Mouse (Mus musculus) spleen, adult 2 months (tissue): ENCODE measurements around the gene Kif22.

ENCODE experiments used
- CTCF ChIP-seq: fragments of 200-500 bp; IDR thresholded peaks from 2 replicates; pipeline ENCODE4 v1.5.1; 2011; ENCODE audit warnings: mild to moderate bottlenecking, inconsistent platforms; ENCODE audit not compliant: insufficient read depth, insufficient read length, insufficient replicate concordance; ENCODE audit errors: extremely low read depth
- POLR2A ChIP-seq: fragments of 200-500 bp; IDR thresholded peaks from 2 replicates; pipeline ENCODE4 v1.6.1; 2011; ENCODE audit warnings: low read depth, low read length, inconsistent platforms

DNA sequence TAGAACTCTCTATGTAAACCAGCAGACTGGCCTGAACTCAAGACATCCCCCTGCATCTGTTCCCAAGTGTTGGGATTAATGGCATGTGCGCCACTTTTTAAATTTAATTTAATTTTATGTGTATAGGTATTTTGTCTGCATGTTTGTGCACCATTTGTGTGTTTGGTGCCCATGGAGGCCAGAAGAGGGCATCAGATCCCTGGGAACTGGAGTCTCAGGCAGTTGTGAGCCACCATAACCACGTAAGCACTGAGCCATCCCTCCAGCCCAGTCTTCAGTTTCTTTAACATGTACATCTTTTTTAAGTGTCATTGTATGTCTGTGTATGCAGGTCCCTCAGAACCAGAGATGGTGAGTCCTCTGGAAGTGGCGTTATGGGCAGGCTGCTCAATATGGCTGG lies 35.4 kb upstream of the Kif22 start:
- TF ChIP-seq POLR2A, result no peak
- peak; percentile 27; the same call in 1 of the 2 replicates for TF ChIP-seq CTCF
